Mouse (Mus musculus) liver, postnatal 0 days (tissue): Measurements from ENCODE around the gene Pde4d.

Experiments used
- CTCF ChIP-seq: sonication (generic); IDR thresholded peaks from 2 replicates; pipeline ENCODE4 v1.5.1; 2016; ENCODE audit warnings: antibody characterized with exemption, low read depth
- EP300 ChIP-seq: IDR thresholded peaks from 2 replicates; pipeline ENCODE4 v1.6.1; 2016; ENCODE audit warnings: antibody characterized with exemption, low read depth, mild to moderate bottlenecking

- TF ChIP-seq CTCF = no peak
- no peak for TF ChIP-seq EP300
Measured at GRCm38 (mm10) chr13:109788604-109789003, 1338.9 kb downstream of the Pde4d start.
